Mouse (Mus musculus): Measurements from ENCODE around the gene Rpgrip1l. TPM values are rescaled to one million over a fixed set of nuclear protein-coding genes. Genes with fewer than 3 reads are reported as not detected.

Rpgrip1l gene
- polyA plus RNA-seq, 1 experiment from 2014 or later: 3.0 TPM

- no peak overlapping the region for H3K9ac ChIP-seq (ENCODE audit: low read depth, low read length)
- H3K9me3 ChIP-seq (ENCODE audit: control insufficient read depth, low read length): no peaks in the 10 kb centered on the region
- no peak overlapping the region for H3K27ac ChIP-seq (ENCODE audit: low read length)
- no peaks in the 10 kb centered on the region for H3K27me3 ChIP-seq (replicated peaks; ENCODE audit: control insufficient read depth, insufficient read depth, low read length)
- ATAC-seq: no peak
- 91% methylated on average over 7 of the region's 7 CpGs for WGBS
- no peaks in the 10 kb centered on the region for H3K36me3 ChIP-seq (ENCODE audit: control insufficient read depth, insufficient read depth, low read length)
- H3K4me1 ChIP-seq (ENCODE audit: control insufficient read depth, insufficient read depth, low read length): no peaks in the 10 kb centered on the region
- H3K4me2 ChIP-seq (ENCODE audit: low read depth, low read length): no peak overlapping the region
- no peak overlapping the region for H3K4me3 ChIP-seq (ENCODE audit: low read length)
Measured at GRCm38 (mm10) chr8:91323511-91323910, 10.4 kb upstream of the Rpgrip1l start.

GRCm38 (mm10) chr8:91318938-91319729, 6.1 kb upstream of the Rpgrip1l start:
- no peaks in the 10 kb centered on the region for H3K36me3 ChIP-seq (ENCODE audit: control insufficient read depth, insufficient read depth, low read length)
- H3K4me1 ChIP-seq (ENCODE audit: control insufficient read depth, insufficient read depth, low read length): 0 out of 2 replicates have a peak, but pooled peaks cover 6% of the 10 kb centered on the region
- no peak overlapping the region for H3K27ac ChIP-seq (ENCODE audit: low read length)
- WGBS: 47% methylated on average over 7 of the region's 7 CpGs
- H3K4me2 ChIP-seq (ENCODE audit: low read depth, low read length): no peak overlapping the region
- no peaks in the 10 kb centered on the region for H3K27me3 ChIP-seq (replicated peaks; ENCODE audit: control insufficient read depth, insufficient read depth, low read length)
- no peak overlapping the region for H3K9ac ChIP-seq (ENCODE audit: low read depth, low read length)
- no peaks in the 10 kb centered on the region for H3K9me3 ChIP-seq (ENCODE audit: control insufficient read depth, low read length)
- no peak overlapping the region for H3K4me3 ChIP-seq (ENCODE audit: low read length)
- no peak for ATAC-seq

- Histone ChIP-seq H3K9me3 (ENCODE audit: control insufficient read depth, low read length) (no peaks in the 10 kb centered on the region), H3K27ac (ENCODE audit: low read length) (no peak overlapping the region), H3K27me3 (replicated peaks; ENCODE audit: control insufficient read depth, insufficient read depth, low read length) (no peaks in the 10 kb centered on the region), H3K4me1 (ENCODE audit: control insufficient read depth, insufficient read depth, low read length) (0 out of 2 replicates have a peak, but pooled peaks cover 6% of the 10 kb centered on the region), H3K4me3 (ENCODE audit: low read length) (no peak overlapping the region), H3K4me2 (ENCODE audit: low read depth, low read length) (no peak overlapping the region), H3K36me3 (ENCODE audit: control insufficient read depth, insufficient read depth, low read length) (no peaks in the 10 kb centered on the region), H3K9ac (ENCODE audit: low read depth, low read length) (no peak overlapping the region)
- no peak for ATAC-seq
- 87% methylated on average over 5 of the region's 5 CpGs for WGBS
Measured at GRCm38 (mm10) chr8:91317567-91318227, 4.6 kb upstream of the Rpgrip1l start.

GRCm38 (mm10) chr8:91312342-91312741, 720 bp downstream of the Rpgrip1l start:
- no peaks in the 10 kb centered on the region for H3K9me3 ChIP-seq (ENCODE audit: control insufficient read depth, low read length)
- no peak overlapping the region for H3K27ac ChIP-seq (ENCODE audit: low read length)
- no peaks in the 10 kb centered on the region for H3K27me3 ChIP-seq (replicated peaks; ENCODE audit: control insufficient read depth, insufficient read depth, low read length)
- peak overlapping the region; percentile 76 for H3K4me2 ChIP-seq (ENCODE audit: low read depth, low read length)
- ATAC-seq: no peak
- peak overlapping the region; percentile 83 for H3K4me3 ChIP-seq (ENCODE audit: low read length)
- 74% methylated on average over 2 of the region's 2 CpGs for WGBS
- H3K36me3 ChIP-seq (ENCODE audit: control insufficient read depth, insufficient read depth, low read length): no peaks in the 10 kb centered on the region
- peak overlapping the region; percentile 94 for H3K9ac ChIP-seq (ENCODE audit: low read depth, low read length)
- H3K4me1 ChIP-seq (ENCODE audit: control insufficient read depth, insufficient read depth, low read length): 0 out of 2 replicates have a peak, but pooled peaks cover 10% of the 10 kb centered on the region

- Histone ChIP-seq H3K4me1 (ENCODE audit: control insufficient read depth, insufficient read depth, low read length) (no peaks in the 10 kb centered on the region), H3K9me3 (ENCODE audit: control insufficient read depth, low read length) (no peaks in the 10 kb centered on the region), H3K27ac (ENCODE audit: low read length) (no peak overlapping the region), H3K4me3 (ENCODE audit: low read length) (no peak overlapping the region), H3K36me3 (ENCODE audit: control insufficient read depth, insufficient read depth, low read length) (no peaks in the 10 kb centered on the region; the same call in 1 of the 2 replicates), H3K27me3 (replicated peaks; ENCODE audit: control insufficient read depth, insufficient read depth, low read length) (no peaks in the 10 kb centered on the region), H3K4me2 (ENCODE audit: low read depth, low read length) (no peak overlapping the region), H3K9ac (ENCODE audit: low read depth, low read length) (no peak overlapping the region)
- 88% methylated on average over 17 of the region's 17 CpGs for WGBS
- no peak for ATAC-seq
Measured at GRCm38 (mm10) chr8:91304481-91305386, 8.3 kb downstream of the Rpgrip1l start.

- H3K9ac ChIP-seq (ENCODE audit: low read depth, low read length): no peak overlapping the region
- no peak overlapping the region for H3K4me3 ChIP-seq (ENCODE audit: low read length)
- H3K9me3 ChIP-seq (ENCODE audit: control insufficient read depth, low read length): no peaks in the 10 kb centered on the region
- no peaks in the 10 kb centered on the region for H3K4me1 ChIP-seq (ENCODE audit: control insufficient read depth, insufficient read depth, low read length)
- H3K4me2 ChIP-seq (ENCODE audit: low read depth, low read length): no peak overlapping the region
- H3K36me3 ChIP-seq (ENCODE audit: control insufficient read depth, insufficient read depth, low read length): no peaks in the 10 kb centered on the region; the same call in 1 of the 2 replicates
- no peak for ATAC-seq
- H3K27me3 ChIP-seq (replicated peaks; ENCODE audit: control insufficient read depth, insufficient read depth, low read length): no peaks in the 10 kb centered on the region
- WGBS: 85% methylated on average over 2 of the region's 2 CpGs
- no peak overlapping the region for H3K27ac ChIP-seq (ENCODE audit: low read length)
Measured at GRCm38 (mm10) chr8:91298672-91299071, 14.4 kb downstream of the Rpgrip1l start.

- Histone ChIP-seq H3K9me3 (ENCODE audit: control insufficient read depth, low read length) (no peaks in the 10 kb centered on the region), H3K27ac (ENCODE audit: low read length) (no peak overlapping the region), H3K4me1 (ENCODE audit: control insufficient read depth, insufficient read depth, low read length) (no peaks in the 10 kb centered on the region), H3K4me3 (ENCODE audit: low read length) (no peak overlapping the region), H3K36me3 (ENCODE audit: control insufficient read depth, insufficient read depth, low read length) (no peaks in the 10 kb centered on the region), H3K27me3 (replicated peaks; ENCODE audit: control insufficient read depth, insufficient read depth, low read length) (no peaks in the 10 kb centered on the region), H3K4me2 (ENCODE audit: low read depth, low read length) (no peak overlapping the region), H3K9ac (ENCODE audit: low read depth, low read length) (no peak overlapping the region)
- WGBS: 83% methylated on average over 5 of the region's 5 CpGs
- no peak for ATAC-seq
Measured at GRCm38 (mm10) chr8:91295786-91296185, 17.3 kb downstream of the Rpgrip1l start.

GRCm38 (mm10) chr8:91290576-91290975, 22.5 kb downstream of the Rpgrip1l start:
- Histone ChIP-seq H3K4me1 (ENCODE audit: control insufficient read depth, insufficient read depth, low read length) (no peaks in the 10 kb centered on the region), H3K36me3 (ENCODE audit: control insufficient read depth, insufficient read depth, low read length) (no peaks in the 10 kb centered on the region), H3K4me2 (ENCODE audit: low read depth, low read length) (no peak overlapping the region), H3K4me3 (ENCODE audit: low read length) (no peak overlapping the region), H3K9ac (ENCODE audit: low read depth, low read length) (no peak overlapping the region), H3K27ac (ENCODE audit: low read length) (no peak overlapping the region), H3K27me3 (replicated peaks; ENCODE audit: control insufficient read depth, insufficient read depth, low read length) (no peaks in the 10 kb centered on the region), H3K9me3 (ENCODE audit: control insufficient read depth, low read length) (no peaks in the 10 kb centered on the region)
- WGBS: 79% methylated on average over 4 of the region's 4 CpGs
- no peak for ATAC-seq

GRCm38 (mm10) chr8:91286237-91286636, 26.8 kb downstream of the Rpgrip1l start:
- no peaks in the 10 kb centered on the region for H3K27me3 ChIP-seq (replicated peaks; ENCODE audit: control insufficient read depth, insufficient read depth, low read length)
- ATAC-seq: no peak
- no peak overlapping the region for H3K9ac ChIP-seq (ENCODE audit: low read depth, low read length)
- no peak overlapping the region for H3K4me3 ChIP-seq (ENCODE audit: low read length)
- H3K27ac ChIP-seq (ENCODE audit: low read length): no peak overlapping the region
- 70% methylated on average over 8 of the region's 8 CpGs for WGBS
- H3K4me2 ChIP-seq (ENCODE audit: low read depth, low read length): no peak overlapping the region
- H3K36me3 ChIP-seq (ENCODE audit: control insufficient read depth, insufficient read depth, low read length): no peaks in the 10 kb centered on the region
- no peaks in the 10 kb centered on the region for H3K9me3 ChIP-seq (ENCODE audit: control insufficient read depth, low read length)
- H3K4me1 ChIP-seq (ENCODE audit: control insufficient read depth, insufficient read depth, low read length): no peaks in the 10 kb centered on the region

Measured in intestine, embryonic 16.5 days (tissue).